Mouse (Mus musculus) limb, embryonic 12.5 days (tissue): ENCODE measurements around the gene Rfx8. TPM values are rescaled to one million over a fixed set of nuclear protein-coding genes. Genes with fewer than 3 reads are reported as not detected.

Source experiments
- ATAC-seq: fragments of 200-750 bp; cut with Nextera tagmentation; 2 replicates; pipeline ENCODE4 v1.8.0; 2017; ENCODE audit warnings: low read depth, moderate TSS enrichment; ENCODE audit not compliant: insufficient number of reproducible peaks, insufficient read depth, low FRiP score, low TSS enrichment
- H3K27ac ChIP-seq: fragments of 300-500 bp; sonication (generic); 2 replicates; pipeline ENCODE4 v1.5.1; 2016; ENCODE audit warnings: mild to moderate bottlenecking, moderate library complexity
- H3K27me3 ChIP-seq: fragments of 300-500 bp; sonication (generic); 2 replicates; pipeline ENCODE4 v1.6.1; 2016; ENCODE audit warnings: mild to moderate bottlenecking, moderate library complexity
- H3K36me3 ChIP-seq: fragments of 300-500 bp; sonication (generic); 2 replicates; pipeline ENCODE4 v1.6.1; 2016; ENCODE audit warnings: mild to moderate bottlenecking, moderate library complexity
- H3K4me1 ChIP-seq: fragments of 300-500 bp; sonication (generic); replicated peaks from 2 replicates; pipeline ENCODE4 v1.6.1; 2016
- H3K4me2 ChIP-seq: fragments of 300-500 bp; sonication (generic); 2 replicates; pipeline ENCODE4 v1.6.1; 2016; ENCODE audit warnings: mild to moderate bottlenecking, moderate library complexity
- H3K4me3 ChIP-seq: fragments of 300-500 bp; sonication (generic); replicated peaks from 2 replicates; pipeline ENCODE4 v1.5.1; 2016; ENCODE audit warnings: mild to moderate bottlenecking
- H3K9ac ChIP-seq: fragments of 300-500 bp; sonication (generic); replicated peaks from 2 replicates; pipeline ENCODE4 v1.6.1; 2016; ENCODE audit warnings: mild to moderate bottlenecking, moderate library complexity
- H3K9me3 ChIP-seq: fragments of 300-500 bp; sonication (generic); 2 replicates; pipeline ENCODE4 v1.6.1; 2016; ENCODE audit warnings: mild to moderate bottlenecking, moderate library complexity
- WGBS: fragments of 180-500 bp; shearing (Covaris S2); methylation state at CpG from one replicate; pipeline ENCODE4 v1.1.7; 2016; 5-methylcytosine and 5-hydroxymethylcytosine counted together
- polyA plus RNA-seq: library from polyadenylated mRNA; unstranded; fragments of >200 nt; fragmentation: Nextera tagmentation; extraction: Ambion mirVana; gene quantifications from 2 replicates; pipeline ENCODE4 v1.2.1, GENCODE M21; 2016

Gene Rfx8
- 1.5 and 1.7 TPM in 2 replicates for polyA plus RNA-seq

GRCm38 (mm10) chr1:39720632-39721350 lies at the start of gene Rfx8:
Gene Rfx8 (minus strand): TSS chr1:39720997.
- under 1% methylated on average over 40 of the region's 42 CpGs for WGBS
- peaks cover 36% of the 10 kb centered on the region for H3K4me1 ChIP-seq
- H3K27me3 ChIP-seq = no peaks in the 10 kb centered on the region
- H3K27ac ChIP-seq = peak within 1 kb of the TSS; percentile 87
- H3K4me3 ChIP-seq = peak within 1 kb of the TSS; percentile 55
- peak; percentile 88 for ATAC-seq
- peak within 1 kb of the TSS; percentile 78 for H3K9ac ChIP-seq
- no peaks in the 10 kb centered on the region for H3K36me3 ChIP-seq
- H3K9me3 ChIP-seq = no peaks in the 10 kb centered on the region
- peak within 1 kb of the TSS; percentile 88 for H3K4me2 ChIP-seq

DNA sequence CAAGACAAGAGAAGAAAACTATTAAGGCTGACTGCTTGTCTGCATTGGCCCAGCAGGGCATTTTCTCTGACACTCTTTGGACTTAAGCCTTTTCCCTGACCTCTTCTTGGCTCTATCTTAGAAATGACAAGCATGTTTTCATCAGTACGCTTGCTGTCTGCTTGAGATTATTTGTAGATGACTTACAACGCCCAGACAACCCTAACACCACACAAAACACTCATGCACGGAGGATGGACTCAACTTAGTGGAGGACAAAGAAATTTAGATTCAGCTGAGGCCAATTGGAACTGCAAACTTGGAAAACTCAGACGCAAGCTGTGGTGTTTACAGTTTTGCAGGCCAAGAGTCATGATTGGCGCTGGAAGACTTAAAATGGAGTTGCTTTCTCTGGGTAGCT lies 49.6 kb upstream of the Rfx8 start:
- WGBS = 79% methylated on average over 5 of the region's 5 CpGs

GRCm38 (mm10) chr1:39768017-39768416 lies 47.2 kb upstream of the Rfx8 start:
- Histone ChIP-seq H3K9ac (no peak overlapping the region), H3K36me3 (no peaks in the 10 kb centered on the region), H3K4me2 (no peak overlapping the region), H3K4me1 (peaks cover 6% of the 10 kb centered on the region), H3K27me3 (no peaks in the 10 kb centered on the region), H3K27ac (no peak overlapping the region), H3K4me3 (no peak overlapping the region), H3K9me3 (no peaks in the 10 kb centered on the region)
- 76% methylated on average over 3 of the region's 3 CpGs for WGBS
- no peak for ATAC-seq

More for the DNA sequence above, 49.6 kb upstream of the Rfx8 start:
- no peak overlapping the region for H3K4me3 ChIP-seq
- no peaks in the 10 kb centered on the region for H3K36me3 ChIP-seq
- no peaks in the 10 kb centered on the region for H3K9me3 ChIP-seq
- peaks cover 6% of the 10 kb centered on the region for H3K4me1 ChIP-seq
- no peak for ATAC-seq
- H3K9ac ChIP-seq = no peak overlapping the region
- H3K27ac ChIP-seq = no peak overlapping the region
- no peaks in the 10 kb centered on the region for H3K27me3 ChIP-seq
- H3K4me2 ChIP-seq = no peak overlapping the region

- Histone ChIP-seq H3K9ac (no peak overlapping the region), H3K4me1 (peaks cover 15% of the 10 kb centered on the region), H3K9me3 (no peaks in the 10 kb centered on the region), H3K27ac (no peak overlapping the region), H3K4me3 (no peak overlapping the region), H3K27me3 (no peaks in the 10 kb centered on the region), H3K36me3 (no peaks in the 10 kb centered on the region), H3K4me2 (no peak overlapping the region)
- ATAC-seq = no peak
- 87% methylated on average over 7 of the region's 7 CpGs for WGBS
Observed at GRCm38 (mm10) chr1:39765854-39766493, 45.2 kb upstream of the Rfx8 start.

DNA sequence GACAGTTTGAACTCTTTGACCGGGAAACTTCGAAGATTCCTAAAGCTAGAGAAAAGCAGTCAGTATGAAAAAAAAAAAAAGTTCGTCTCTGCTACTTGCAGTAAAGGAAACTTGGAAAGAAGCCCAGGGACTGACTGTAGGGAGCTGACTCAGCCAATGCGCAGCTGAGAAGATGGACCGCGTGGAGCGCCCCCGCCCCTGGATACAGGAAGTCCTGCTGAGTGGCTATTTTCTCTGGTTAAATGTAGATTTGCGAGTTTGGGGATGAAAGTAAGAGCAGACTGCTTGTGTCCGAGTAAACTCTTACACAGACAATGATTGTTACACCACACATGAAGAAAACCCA lies 41.2 kb upstream of the Rfx8 start:
- Histone ChIP-seq H3K9ac (0 out of 2 replicates have a peak overlapping the region, but pooled peaks have one; percentile 44), H3K27me3 (no peaks in the 10 kb centered on the region), H3K9me3 (no peaks in the 10 kb centered on the region), H3K4me1 (peaks cover 32% of the 10 kb centered on the region), H3K4me2 (peak overlapping the region; percentile 51), H3K36me3 (no peaks in the 10 kb centered on the region), H3K4me3 (peak overlapping the region; percentile 23), H3K27ac (peak overlapping the region; percentile 86)
- 11% methylated on average over 10 of the region's 10 CpGs for WGBS
- no peak for ATAC-seq

DNA sequence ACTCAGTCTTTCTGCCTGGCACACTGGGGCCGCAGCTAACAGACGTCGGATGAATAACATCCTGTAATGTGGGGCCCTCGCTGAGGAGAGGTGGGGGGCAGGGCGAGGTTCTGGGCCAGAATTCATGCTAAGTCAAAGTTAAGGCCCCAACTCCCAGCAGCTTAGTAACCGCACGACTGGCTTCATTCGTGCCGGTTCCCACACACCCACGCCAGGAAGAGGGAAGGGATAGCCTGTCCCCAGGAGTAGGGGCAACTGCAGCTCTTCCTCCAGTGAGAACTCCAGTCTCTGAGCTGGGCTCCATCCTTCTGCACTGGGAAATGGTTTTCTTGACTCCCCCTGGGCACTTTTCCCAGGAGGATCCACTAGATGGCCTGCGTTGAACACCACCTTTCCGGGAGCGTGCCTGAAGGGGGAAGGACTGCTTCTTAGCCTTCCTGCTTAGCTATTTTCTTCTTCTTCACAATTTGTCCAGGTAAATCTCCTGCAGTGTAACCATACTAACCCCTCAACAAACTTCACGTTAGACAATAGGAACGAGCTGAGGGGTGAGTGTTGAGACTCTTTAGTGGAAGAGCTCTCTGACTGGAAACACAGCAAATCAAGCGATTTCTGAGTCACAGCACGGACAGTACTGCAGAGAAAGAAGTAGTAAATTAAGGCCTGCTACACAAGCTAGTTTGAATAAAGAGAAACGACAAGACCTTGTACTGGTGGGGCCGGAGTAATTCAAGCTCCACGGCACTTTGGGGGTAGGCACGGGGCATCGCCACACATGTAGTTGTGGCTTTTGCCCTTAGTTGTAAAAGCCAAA lies 40.6 kb upstream of the Rfx8 start:
- H3K4me2 ChIP-seq = peak overlapping the region; percentile 51
- peaks cover 32% of the 10 kb centered on the region for H3K4me1 ChIP-seq
- ATAC-seq = no peak
- peak overlapping the region; percentile 44; the same call in 1 of the 2 replicates for H3K9ac ChIP-seq
- peak overlapping the region; percentile 86 for H3K27ac ChIP-seq
- H3K4me3 ChIP-seq = peak overlapping the region; percentile 23
- no peaks in the 10 kb centered on the region for H3K27me3 ChIP-seq
- H3K36me3 ChIP-seq = no peaks in the 10 kb centered on the region
- no peaks in the 10 kb centered on the region for H3K9me3 ChIP-seq
- 8% methylated on average over 22 of the region's 22 CpGs for WGBS

GRCm38 (mm10) chr1:39760181-39760715 lies 39.5 kb upstream of the Rfx8 start:
- no peak overlapping the region for H3K4me2 ChIP-seq
- WGBS = 64% methylated on average over 6 of the region's 6 CpGs
- no peaks in the 10 kb centered on the region for H3K9me3 ChIP-seq
- no peak for ATAC-seq
- no peaks in the 10 kb centered on the region for H3K27me3 ChIP-seq
- H3K4me1 ChIP-seq = peaks cover 32% of the 10 kb centered on the region
- no peak overlapping the region for H3K9ac ChIP-seq
- H3K4me3 ChIP-seq = no peak overlapping the region
- no peaks in the 10 kb centered on the region for H3K36me3 ChIP-seq
- H3K27ac ChIP-seq = 0 out of 2 replicates have a peak overlapping the region, but pooled peaks have one; percentile 12

DNA sequence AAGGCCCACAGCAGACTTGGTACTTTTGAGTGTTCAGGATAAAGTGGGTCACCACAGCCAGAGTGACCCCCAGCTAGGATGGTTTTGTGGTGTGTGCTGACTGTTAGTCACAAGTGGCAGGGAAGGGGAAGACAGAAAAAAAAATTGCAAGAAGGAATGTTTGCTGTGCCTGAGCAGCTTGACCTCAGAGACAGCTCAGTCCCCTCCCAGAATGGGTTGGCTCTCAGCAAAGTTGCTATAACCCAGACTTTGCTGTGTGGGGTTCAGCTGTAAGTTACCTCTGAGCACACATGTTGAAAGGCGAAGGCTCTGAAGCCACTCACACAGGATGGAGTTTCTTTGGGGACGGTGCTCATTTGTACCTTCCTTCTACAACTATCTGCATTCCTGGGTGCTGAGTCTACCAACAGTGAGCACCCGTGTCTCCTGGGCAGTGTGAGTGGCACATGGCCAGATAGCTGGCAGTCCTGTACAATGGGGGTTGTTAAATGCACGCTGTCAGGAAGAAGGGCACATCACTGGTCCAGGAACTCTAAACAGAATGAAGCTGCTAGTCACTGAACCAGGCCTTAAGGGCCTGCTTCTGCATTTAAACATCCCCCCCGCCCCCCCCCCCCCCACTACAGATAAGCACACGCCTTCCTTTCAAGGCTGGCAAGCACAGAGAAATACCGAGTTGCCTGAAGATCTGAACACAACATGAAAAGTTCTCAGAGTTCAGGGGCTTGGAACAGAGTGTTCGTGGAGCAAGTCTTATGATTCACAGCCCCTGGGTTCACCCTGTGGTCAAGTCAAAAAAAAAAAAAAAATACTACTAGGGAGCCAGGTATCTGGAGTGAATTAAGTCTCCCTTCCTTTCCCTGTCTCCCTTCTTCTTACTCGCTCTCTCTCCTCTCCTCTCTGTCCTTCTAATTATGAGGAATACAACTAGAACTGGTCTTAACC lies 38.7 kb upstream of the Rfx8 start:
- 48% methylated on average over 9 of the region's 9 CpGs for WGBS
- H3K4me2 ChIP-seq = no peak overlapping the region
- ATAC-seq = no peak
- no peaks in the 10 kb centered on the region for H3K36me3 ChIP-seq
- no peak overlapping the region for H3K4me3 ChIP-seq
- peaks cover 37% of the 10 kb centered on the region for H3K4me1 ChIP-seq
- no peak overlapping the region for H3K27ac ChIP-seq
- no peaks in the 10 kb centered on the region for H3K9me3 ChIP-seq
- H3K27me3 ChIP-seq = no peaks in the 10 kb centered on the region
- H3K9ac ChIP-seq = no peak overlapping the region

DNA sequence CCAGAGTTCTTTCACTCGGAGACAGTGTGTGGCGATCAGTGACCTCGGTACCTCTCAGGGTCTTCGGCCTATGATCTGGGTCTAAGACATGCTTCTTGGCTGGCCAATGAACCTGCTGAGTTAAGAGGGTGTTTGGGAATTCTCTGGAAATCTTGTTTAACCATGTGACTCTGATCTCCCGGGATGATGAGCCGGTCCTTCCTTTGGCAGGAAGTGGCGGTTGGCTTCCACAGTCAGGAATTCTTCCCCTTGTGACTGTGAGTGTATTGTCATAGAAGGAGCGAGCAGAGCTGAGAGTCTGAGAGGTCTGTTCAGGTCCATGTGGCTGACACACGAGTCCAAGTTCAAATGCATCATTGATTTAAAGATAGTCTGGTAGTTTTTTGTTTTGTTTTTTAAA lies 37.4 kb upstream of the Rfx8 start:
- H3K9ac ChIP-seq = no peak overlapping the region
- H3K4me3 ChIP-seq = no peak overlapping the region
- no peak for ATAC-seq
- no peak overlapping the region for H3K4me2 ChIP-seq
- 83% methylated on average over 9 of the region's 9 CpGs for WGBS
- H3K27ac ChIP-seq = no peak overlapping the region
- H3K27me3 ChIP-seq = no peaks in the 10 kb centered on the region
- no peaks in the 10 kb centered on the region for H3K9me3 ChIP-seq
- H3K36me3 ChIP-seq = no peaks in the 10 kb centered on the region
- H3K4me1 ChIP-seq = peaks cover 38% of the 10 kb centered on the region

DNA sequence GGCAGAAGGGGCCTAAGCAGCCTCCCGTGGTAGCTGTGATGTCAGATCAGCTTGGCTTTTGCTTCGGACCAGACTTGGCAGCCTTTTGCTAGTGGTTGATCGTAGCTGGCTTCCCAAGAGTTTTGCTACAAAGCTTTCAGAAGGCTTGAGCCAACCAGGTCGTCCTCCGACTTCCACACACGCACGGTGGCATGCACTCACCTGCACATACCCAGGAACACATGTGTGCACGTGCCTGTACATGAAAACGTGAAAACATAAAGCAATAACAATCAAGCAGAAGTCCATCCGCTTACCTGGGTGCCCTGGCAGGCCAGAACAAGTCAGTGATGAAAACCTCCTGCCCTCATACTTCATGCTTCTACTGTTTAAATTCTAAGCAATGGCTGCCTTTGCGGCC lies 36.2 kb upstream of the Rfx8 start:
- Histone ChIP-seq H3K27ac (no peak overlapping the region), H3K9ac (no peak overlapping the region), H3K4me2 (no peak overlapping the region), H3K4me3 (no peak overlapping the region), H3K27me3 (no peaks in the 10 kb centered on the region), H3K36me3 (no peaks in the 10 kb centered on the region), H3K9me3 (no peaks in the 10 kb centered on the region), H3K4me1 (peaks cover 32% of the 10 kb centered on the region)
- WGBS = 83% methylated on average over 11 of the region's 11 CpGs
- ATAC-seq = no peak
